ENCODE assay signal across 12 mouse cellular contexts in the genomic region with DNA sequence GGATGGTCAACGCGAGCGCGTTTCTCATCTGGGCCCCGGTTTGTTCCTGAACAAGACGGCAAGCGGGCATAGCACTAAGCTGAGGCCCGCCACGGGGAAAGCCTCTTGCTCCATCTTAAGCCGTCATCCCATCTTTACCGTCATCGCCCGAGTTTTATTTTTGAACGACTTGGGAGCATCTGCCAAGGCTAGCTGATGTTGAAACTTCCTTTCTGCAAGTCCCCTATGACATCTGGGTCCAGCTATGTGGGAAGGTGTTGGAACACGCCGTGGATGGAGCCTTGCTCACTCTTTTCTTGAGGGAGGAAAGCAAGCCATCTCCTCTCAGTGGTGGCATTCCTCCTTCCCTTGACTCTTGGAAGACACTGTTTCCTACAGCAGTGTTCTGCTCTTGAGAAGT.
DNase-seq lines count a peak whose midpoint lies in the region; ATAC-seq lines count a peak whose summit lies in the region.
"Had no signal": no experiment of that assay in that cellular context is flagged by ENCODE, and none has a peak within 500 bp of the region (broad histone marks: within the 10 kb centered on the region; RNA-seq: fewer than 3 reads in every experiment).

No protein-coding gene starts in this region.

- H3K4me3 ChIP-seq in heart, embryonic 11.5 days (ENCODE audit: low read depth, low read length), result no peak overlapping the region
- H3K4me3 ChIP-seq: forebrain, embryonic 12.5 days had no signal

- intact Hi-C loops in heart, postnatal 10 days (cut with DNase I), result loop anchor here (5.0 kb wide), 3 partner anchors 42 to 222 kb away; no protein-coding TSS in a partner anchor

- H3K27me3 ChIP-seq in heart, embryonic 11.5 days (ENCODE audit: control insufficient read depth, insufficient read depth, low read length), result no peaks in the 10 kb centered on the region
- H3K27me3 ChIP-seq: forebrain, embryonic 12.5 days had no signal

- ATAC-seq in heart, embryonic 11.5 days (replicated peaks; ENCODE audit: insufficient number of reproducible peaks, low FRiP score, low TSS enrichment), result no peak
- ATAC-seq: hindbrain, embryonic 16.5 days; midbrain, embryonic 16.5 days had no signal

- peak; percentile 67 to 80 for DNase-seq in heart, adult 18-20 months
- peak; percentile 34 for DNase-seq in brain, adult 2 months (ENCODE audit: low read depth, low spot score)
- peak; percentile 44 to 47 for DNase-seq in heart, postnatal 10 days
- peak; percentile 73 for DNase-seq in lung, postnatal 36 days
- no peak for DNase-seq in kidney, adult 9 months
- no peak for DNase-seq in left cerebral cortex, adult 8-10 months (ENCODE audit: low spot score in 2 of 2)
- DNase-seq: cerebellum, postnatal 14 days; left cerebral cortex, postnatal 4 days had no signal

- no peaks in the 10 kb centered on the region; the same call in 1 of the 2 replicates for H3K36me3 ChIP-seq in heart, embryonic 11.5 days (ENCODE audit: control insufficient read depth, insufficient read depth, low read length)
- H3K36me3 ChIP-seq: forebrain, embryonic 12.5 days had no signal

- H3K9me3 ChIP-seq in heart, embryonic 11.5 days (replicated peaks; ENCODE audit: control insufficient read depth, low read length), result no peaks in the 10 kb centered on the region
- H3K9me3 ChIP-seq: forebrain, embryonic 12.5 days had no signal

- H3K4me1 ChIP-seq in heart, embryonic 11.5 days (ENCODE audit: control insufficient read depth, insufficient read depth, low read length), result peaks cover 39% of the 10 kb centered on the region

- no peak overlapping the region for H3K4me2 ChIP-seq in heart, embryonic 11.5 days
- H3K4me2 ChIP-seq: forebrain, embryonic 12.5 days had no signal

- 84% methylated on average over 16 of the region's 16 CpGs for WGBS in heart, embryonic 11.5 days (ENCODE audit: insufficient replicate concordance)

- H3K9ac ChIP-seq in heart, embryonic 11.5 days (ENCODE audit: low read depth, low read length), result no peak overlapping the region
- H3K9ac ChIP-seq: forebrain, embryonic 12.5 days had no signal

- H3K27ac ChIP-seq in heart, embryonic 11.5 days (ENCODE audit: low read depth, low read length), result no peak overlapping the region
- H3K27ac ChIP-seq: forebrain, embryonic 12.5 days had no signal

Comparison
In these comparisons a context has a peak if more than half of its experiments do, and no peak if none do; other contexts are left out.
1. DNase-seq: peak in heart, adult 18-20 months (2 of 2), brain, adult 2 months (single experiment), heart, postnatal 10 days (2 of 2) and lung, postnatal 36 days (single experiment); none in kidney, adult 9 months (single experiment) and left cerebral cortex, adult 8-10 months (0 of 2).